Mouse (Mus musculus) heart, adult 11 months (tissue): ENCODE measurements around the gene Castor1.

Experiments
- DNase-seq: peaks from one replicate; pipeline ENCODE4 v3.0.0; 2022

Gene Castor1

DNA sequence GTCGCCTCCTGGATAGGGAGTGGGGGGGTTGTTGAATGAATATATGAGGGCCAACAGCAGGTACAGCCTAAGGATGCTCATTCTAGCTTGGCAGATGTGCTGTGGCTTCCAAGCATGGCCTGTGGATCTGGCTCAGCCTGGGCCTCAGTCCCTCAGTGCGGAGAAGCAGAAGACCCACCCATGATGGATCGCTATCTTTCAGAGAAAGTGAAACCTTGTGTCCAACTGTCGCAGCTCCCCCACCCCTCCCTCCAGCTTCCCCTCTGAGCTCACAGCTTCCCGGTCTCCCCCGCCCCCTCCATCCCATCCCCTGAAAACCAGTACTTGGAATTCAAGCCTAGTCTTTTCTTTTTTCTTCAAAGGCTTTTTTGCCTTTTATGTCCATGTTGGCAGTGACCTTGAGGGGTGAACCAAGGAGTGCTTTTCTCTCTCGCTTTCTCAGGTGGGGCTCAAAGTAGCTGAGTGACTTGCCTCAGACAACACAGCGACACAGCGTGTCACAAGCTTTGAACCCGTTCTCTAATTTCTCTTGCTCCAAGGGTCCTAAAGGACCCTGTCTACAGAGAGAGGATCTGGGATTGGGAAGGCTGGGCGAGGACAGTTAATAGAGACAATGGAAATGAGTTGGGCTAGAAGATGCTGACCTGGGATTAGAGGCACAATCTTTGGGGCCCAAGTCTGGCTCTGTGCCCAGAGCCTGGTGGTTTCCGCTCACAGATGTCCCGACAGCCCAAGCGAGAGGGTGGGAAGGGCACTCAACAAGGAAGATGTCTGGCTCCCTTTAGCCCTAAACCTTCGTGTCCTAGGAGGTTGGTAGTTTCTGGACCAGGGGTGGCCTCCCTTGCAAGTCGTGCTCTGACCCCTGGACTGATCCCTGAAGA lies 17.9 kb downstream of the Castor1 start, which contains the start of gene Osm:
TSS of gene Osm (plus strand) at position 756 of the 881 bp plus-strand sequence.
- peak; percentile 96 for DNase-seq

GRCm38 (mm10) chr11:4236546-4237067 lies 18.6 kb downstream of the Castor1 start:
- peak; percentile 93 for DNase-seq

DNA sequence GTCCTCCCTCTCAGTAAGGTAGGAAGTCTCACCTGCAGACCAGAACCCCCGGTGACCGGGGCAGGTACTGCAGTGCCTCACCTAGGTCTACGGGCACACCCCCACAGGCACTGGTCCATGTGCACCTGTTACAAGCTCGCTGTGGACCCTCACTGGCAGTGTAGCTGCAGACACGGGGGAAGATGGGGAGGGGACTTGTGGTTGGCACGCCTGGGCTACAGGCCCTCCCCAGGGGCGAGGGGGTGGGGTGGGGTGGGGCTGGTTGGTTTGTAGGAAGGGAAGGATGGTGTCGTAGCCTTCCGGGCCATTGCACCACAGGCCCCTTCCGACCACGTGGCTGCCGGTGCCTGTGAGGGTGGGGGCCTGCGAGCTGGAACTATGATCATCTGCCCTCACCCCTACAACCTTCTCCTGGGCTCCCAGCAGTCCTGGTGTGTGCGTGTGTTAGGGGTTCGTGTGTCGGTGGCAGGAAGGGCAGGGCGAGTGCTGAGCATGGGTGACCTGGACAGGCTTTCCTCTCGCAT lies 19.4 kb downstream of the Castor1 start:
- peak; percentile 92 for DNase-seq

GRCm38 (mm10) chr11:4238167-4238566 lies 20.1 kb downstream of the Castor1 start:
- DNase-seq, result peak; percentile 90

DNA sequence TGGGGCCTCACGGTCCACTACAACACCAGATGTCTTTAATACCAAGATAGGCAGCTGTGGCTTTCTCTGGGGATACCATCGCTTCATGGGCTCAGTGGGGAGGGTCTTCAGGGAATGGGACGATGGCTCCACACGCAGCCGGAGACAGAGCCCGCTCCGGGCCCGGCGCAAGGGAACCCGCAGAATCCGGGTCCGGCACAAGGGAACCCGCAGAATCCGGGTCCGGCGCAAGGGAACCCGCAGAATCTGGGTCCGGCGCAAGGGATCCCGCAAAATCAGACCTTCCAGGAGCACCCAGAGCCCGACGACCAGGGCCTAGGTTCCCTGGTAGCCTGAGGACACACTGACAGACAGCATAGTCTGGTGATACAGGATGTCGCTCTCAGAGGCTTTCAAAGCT lies 21.7 kb downstream of the Castor1 start:
- peak; percentile 83 for DNase-seq

GRCm38 (mm10) chr11:4240151-4240550 lies 22.1 kb downstream of the Castor1 start:
- DNase-seq, result peak; percentile 92

GRCm38 (mm10) chr11:4241180-4241579 lies 23.2 kb downstream of the Castor1 start:
- DNase-seq, result no peak

DNA sequence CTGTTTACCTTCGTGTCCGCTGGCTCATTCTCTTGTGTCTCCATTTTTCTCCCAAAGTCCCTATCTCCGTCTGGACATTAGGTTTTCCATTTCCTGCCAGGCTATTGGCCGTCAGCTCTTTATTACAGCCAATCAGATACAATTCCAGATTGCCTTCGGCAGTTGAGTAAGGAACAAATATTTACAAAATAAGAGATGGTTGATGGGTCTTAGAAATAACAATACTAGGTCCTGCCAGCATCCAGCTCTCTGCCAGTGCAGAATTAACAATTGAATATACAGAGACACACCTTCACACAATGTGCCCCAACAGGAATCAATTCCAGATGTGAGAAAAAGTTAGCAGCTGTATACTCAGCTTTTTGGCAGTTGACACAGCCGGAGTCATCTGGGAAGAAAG lies 28.1 kb downstream of the Castor1 start:
- no peak for DNase-seq

DNA sequence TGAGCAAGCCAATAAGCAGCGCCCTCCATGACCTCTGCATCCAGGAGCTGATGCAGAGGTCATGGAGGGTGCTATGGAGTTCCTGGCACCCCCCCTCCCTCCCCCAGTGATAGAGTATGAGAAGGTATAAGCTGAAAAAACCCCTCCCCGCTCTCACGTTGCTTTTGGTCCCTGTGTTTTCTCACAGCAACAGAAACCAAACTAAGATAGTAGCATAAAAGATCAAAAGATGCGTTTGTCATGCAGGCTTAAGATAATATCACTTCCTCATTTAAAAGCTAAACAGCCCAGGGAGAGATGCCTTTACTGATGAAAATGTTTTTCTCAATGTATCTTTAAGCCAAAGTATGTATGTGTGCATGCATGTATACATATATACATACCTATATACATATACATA lies 28.6 kb downstream of the Castor1 start:
- DNase-seq, result no peak

GRCm38 (mm10) chr11:4247201-4247959 lies 29.4 kb downstream of the Castor1 start:
- DNase-seq, result no peak

GRCm38 (mm10) chr11:4249151-4249550 lies 31.1 kb downstream of the Castor1 start:
- DNase-seq, result no peak

- DNase-seq, result no peak
Measured at GRCm38 (mm10) chr11:4250290-4250689, 32.3 kb downstream of the Castor1 start.

- peak; percentile 91 for DNase-seq
Measured at GRCm38 (mm10) chr11:4251376-4251775, 33.4 kb downstream of the Castor1 start.

GRCm38 (mm10) chr11:4252886-4253285 lies 34.9 kb downstream of the Castor1 start:
- DNase-seq, result no peak

DNA sequence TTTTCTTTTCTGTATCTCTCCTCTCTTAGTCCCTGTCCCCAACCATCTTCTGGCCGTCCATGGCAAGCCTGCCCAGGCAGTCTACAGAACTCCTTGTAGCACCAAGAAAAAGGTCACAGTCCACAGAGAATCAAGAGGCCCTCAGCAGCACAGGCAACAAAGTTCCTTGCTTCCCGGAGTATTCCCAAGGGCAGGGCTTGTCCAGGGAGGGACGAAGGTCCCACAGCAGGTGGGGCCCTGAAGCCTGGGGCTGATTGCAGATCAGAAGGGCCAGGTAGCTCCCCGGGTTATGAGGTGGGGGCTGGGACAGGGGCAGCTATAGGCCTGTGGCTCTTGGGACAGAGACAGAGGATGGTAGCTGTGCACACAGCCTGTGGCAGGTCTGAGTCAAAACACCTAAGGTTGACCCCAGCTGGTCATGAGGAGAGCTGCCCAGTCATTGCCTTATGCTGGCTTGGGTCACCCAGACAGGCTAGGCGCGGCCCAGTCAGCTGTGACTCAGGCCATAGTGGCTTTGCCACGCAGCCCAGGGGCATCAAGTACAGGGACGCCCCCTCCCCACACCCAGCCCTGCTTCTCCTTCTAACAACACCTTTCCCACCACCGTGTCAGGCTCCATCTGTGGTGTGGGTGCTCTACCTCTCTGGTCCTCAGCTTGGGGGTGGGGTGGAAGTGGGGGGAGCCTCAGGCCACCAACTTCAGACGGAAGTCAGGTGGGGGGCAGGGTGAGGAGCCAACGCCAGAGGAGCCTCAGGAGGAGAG lies 39.0 kb downstream of the Castor1 start, which contains the start of gene Lif:
TSS of gene Lif (plus strand) at position 712 of the 762 bp plus-strand sequence.
- no peak for DNase-seq

DNA sequence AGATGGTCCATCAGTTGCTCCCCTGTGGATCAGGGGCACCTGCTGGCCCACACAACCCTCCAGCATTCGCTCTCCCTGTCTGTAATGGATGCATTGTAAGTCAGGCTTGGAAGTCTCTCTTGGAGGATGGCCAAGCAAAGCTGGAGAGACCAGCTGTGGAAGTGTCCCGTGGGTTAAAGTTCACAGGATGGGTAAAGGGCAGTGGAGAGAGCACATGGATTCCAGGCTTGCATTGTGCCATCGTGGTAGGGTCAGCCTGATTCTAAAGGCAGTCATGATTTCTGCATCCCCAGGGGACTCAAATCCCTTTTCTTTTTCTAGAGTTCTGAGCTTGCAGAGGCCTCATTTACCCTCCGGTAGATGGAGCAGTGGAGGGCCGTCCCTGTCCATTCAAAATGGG lies 39.7 kb downstream of the Castor1 start:
- DNase-seq, result no peak

DNA sequence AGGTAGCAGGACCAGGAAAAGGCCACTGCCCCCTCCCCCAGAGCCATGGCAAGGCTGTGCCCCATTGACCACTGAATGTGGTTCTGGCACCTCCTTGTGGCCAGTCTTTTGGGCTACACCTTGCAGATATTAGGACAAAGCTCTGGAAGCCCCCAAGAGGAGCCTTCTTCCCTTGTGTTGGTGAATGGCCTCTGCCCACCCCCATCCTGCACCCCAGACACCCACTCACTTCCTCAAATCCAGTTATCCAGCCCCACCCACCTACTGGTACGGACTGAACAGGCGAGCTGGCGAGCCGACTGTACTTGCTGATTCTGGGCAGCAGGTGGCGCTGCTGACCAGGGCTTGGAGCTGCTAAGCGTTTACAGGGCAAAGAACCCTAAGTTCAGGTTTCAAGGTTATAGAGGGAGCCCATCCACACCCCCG lies 40.6 kb downstream of the Castor1 start:
- DNase-seq, result peak; percentile 97

DNA sequence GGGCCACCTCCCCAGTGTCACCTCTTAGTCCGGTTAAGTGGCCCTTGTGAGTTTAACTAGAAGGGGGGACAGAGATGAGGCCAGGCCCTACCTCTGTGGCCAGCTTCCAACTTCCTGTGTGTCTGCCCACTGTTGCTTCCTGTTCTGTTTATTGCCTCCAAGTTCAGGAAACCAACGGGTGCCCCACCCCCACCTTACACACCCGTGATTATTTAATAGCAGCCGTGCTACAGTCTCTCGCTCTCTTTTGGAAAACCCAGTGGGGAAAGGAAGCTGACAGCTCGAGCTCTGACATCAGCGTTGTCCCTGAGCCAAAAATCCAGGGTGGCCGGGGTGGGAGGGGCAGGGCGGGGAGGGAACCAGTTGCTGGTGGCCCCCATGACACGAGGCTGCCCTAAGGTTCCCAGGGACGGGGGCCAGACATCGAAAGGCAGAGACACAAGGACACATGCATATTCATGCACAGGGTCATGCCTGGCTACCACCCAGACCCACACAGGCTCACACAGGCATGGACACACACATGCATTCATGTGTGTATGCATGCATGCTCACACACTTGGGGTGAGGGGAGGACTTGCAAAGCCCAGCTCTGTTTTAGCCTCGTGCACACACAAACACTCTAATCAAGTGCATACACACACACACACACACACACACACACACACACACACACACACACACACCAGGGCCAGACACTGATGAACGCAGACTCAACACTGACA lies 42.6 kb downstream of the Castor1 start:
- peak; percentile 98 for DNase-seq

DNA sequence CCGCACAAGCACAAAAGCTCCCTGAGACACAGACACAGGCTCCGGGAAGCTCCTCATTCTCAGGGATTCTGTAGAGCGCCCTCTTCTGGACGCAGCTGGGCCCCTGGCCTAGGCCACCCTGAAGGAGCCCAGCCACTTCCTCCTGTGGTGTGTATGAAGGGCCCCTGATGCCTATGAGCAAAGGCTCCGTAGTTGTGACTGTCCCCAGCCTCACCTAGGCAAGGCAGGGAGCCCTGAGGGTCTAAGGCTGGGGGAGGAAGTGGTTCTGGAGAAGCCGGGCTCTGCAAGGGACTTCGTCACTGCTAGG lies 43.1 kb downstream of the Castor1 start:
- peak; percentile 95 for DNase-seq

DNA sequence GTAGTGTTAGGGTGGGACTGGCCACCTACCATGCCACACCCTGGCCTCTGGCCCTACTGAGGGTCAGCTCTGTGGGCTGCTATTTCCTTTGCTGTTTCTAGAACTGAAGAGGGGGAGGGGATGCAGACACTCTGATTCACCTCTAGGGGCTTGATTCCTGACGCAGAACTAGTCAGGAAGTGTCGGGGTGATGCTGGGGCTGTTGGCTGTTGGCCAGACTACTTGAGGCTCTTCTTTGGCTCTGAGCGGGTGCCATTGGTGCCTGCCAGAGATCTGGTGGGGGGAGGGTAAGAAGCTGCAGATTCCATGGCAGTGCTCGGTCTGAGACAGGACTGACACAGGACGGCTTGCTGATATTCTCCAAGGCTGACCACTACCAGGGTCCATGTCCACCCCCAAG lies 43.9 kb downstream of the Castor1 start:
- peak; percentile 96 for DNase-seq

DNA sequence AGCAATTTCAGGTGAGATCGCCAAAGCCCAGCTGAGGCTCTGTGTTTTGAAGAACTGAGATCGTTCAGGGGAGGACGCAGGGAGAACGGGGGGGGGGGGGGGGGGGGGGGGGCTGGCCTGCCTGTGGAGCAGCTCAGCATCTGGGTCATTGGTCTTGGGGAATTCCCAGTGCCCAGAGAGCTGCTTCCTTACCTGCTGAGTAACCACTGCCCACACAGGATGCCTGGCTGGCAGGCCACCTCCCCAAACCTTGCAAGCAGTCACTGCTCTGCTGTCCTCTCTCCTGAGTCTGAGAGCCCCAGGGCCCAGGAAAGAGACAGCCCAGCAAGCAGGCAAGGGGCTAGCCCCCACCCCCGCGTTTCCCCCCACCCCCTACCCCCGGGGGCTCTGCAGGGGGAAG lies 44.8 kb downstream of the Castor1 start:
- no peak for DNase-seq

DNA sequence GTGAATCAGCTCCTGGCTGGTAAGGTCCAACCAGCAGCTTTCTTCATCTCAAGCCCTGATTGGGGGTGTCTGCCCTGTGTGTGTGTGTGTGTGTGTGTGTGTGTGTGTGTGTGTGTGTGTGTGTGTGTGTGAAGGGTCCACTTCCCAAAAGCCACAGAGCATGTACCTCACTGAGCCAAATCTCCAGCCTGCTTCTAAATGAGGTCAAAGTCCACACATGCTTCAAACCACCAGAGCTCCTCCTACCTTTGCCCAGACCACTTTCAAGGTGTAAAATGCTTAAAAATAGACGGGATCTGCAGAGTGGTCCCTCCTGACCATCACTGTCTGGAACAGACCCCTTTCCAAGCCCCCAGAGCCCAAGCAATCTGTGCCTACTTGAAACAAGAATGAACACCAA lies 45.3 kb downstream of the Castor1 start:
- no peak for DNase-seq
